Mouse (Mus musculus) cerebellum, adult 2 months (tissue): ENCODE results near the gene Gm10320. TPM values are rescaled to one million over a fixed set of nuclear protein-coding genes. Genes with fewer than 3 reads are reported as not detected.

Source experiments
- DNase-seq, 2 experiments: peaks; one replicate each; pipeline ENCODE4 v3.0.0; 2021
- H3K27ac ChIP-seq: fragments of 200-500 bp; 2 replicates; pipeline ENCODE4 v1.5.1; 2012; ENCODE audit warnings: low read length, control low read depth, inconsistent platforms; ENCODE audit not compliant: insufficient read depth
- H3K27me3 ChIP-seq: fragments of 200-500 bp; 2 replicates; pipeline ENCODE4 v1.6.1; 2012; ENCODE audit warnings: inconsistent platforms, mild to moderate bottlenecking, low read length, moderate library complexity; ENCODE audit not compliant: control insufficient read depth, insufficient read depth
- H3K4me1 ChIP-seq: fragments of 200-500 bp; 2 replicates; pipeline ENCODE4 v1.6.1; 2011; ENCODE audit warnings: low read length; ENCODE audit not compliant: control insufficient read depth, insufficient read depth
- H3K4me3 ChIP-seq: fragments of 200-500 bp; replicated peaks from 2 replicates; pipeline ENCODE3; 2011; ENCODE audit warnings: mild to moderate bottlenecking, low read depth, low read length, control low read depth; ENCODE audit not compliant: insufficient read depth
- CTCF ChIP-seq: fragments of 200-500 bp; IDR thresholded peaks from 2 replicates; pipeline ENCODE4 v1.5.1; 2011; ENCODE audit warnings: low read depth, mild to moderate bottlenecking, control low read depth, low read length, moderate library complexity, borderline replicate concordance; ENCODE audit not compliant: insufficient read depth
- POLR2A ChIP-seq: fragments of 200-500 bp; IDR thresholded peaks from 2 replicates; pipeline ENCODE4 v1.6.1; 2011; ENCODE audit warnings: low read length, control low read depth, borderline replicate concordance; ENCODE audit not compliant: insufficient read depth
- WGBS: fragments of 180-500 bp; shearing (Covaris S2); methylation state at CpG from one replicate; pipeline ENCODE4 v1.1.7; 2018; 5-methylcytosine and 5-hydroxymethylcytosine counted together
- polyA plus RNA-seq: library from polyadenylated mRNA; depleted of rRNA; stranded (reverse); fragments of >200 nt; gene quantifications from 2 replicates; pipeline ENCODE4 v1.2.3, GENCODE M21; 2012

Gene Gm10320
- polyA plus RNA-seq, 1 experiment: 0.34 TPM

DNA sequence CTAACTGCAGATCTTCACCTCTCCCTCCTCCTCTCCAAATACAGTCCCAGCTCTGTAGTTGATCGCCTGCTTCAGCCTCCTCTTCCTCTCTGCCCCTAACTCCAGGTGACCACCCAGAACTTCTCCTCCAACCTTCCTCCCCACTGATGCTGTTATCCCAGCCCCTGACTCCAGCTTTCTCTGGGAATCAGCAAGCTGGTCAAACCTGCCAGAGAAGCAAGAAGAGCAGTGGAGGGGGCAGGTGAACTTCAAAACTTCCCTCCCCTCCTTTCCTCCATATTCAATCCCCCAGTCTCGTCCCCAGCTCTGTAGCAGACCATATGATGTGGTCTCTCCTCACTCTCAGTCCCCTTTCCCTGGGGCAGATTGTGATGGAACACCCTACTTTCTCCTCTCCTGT is 15.9 kb upstream of the Gm10320 start:
- Histone ChIP-seq H3K27me3 (peaks cover 5% of the 10 kb centered on the region; the same call in 1 of the 2 replicates), H3K4me1 (no peaks in the 10 kb centered on the region; the same call in 1 of the 2 replicates), H3K27ac (no peak overlapping the region), H3K4me3 (no peak overlapping the region)
- DNase-seq: no peak
- TF ChIP-seq CTCF (no peak), POLR2A (no peak)
- WGBS: 62% methylated on average over 2 of the region's 2 CpGs

GRCm38 (mm10) chr13:98506496-98506895 is 14.7 kb upstream of the Gm10320 start:
- 36% methylated on average over 4 of the region's 4 CpGs for WGBS
- TF ChIP-seq POLR2A (no peak), CTCF (no peak)
- DNase-seq: no peak
- Histone ChIP-seq H3K27me3 (peaks cover 8% of the 10 kb centered on the region; the same call in 1 of the 2 replicates), H3K4me1 (no peaks in the 10 kb centered on the region; the same call in 1 of the 2 replicates), H3K27ac (no peak overlapping the region), H3K4me3 (no peak overlapping the region)

DNA sequence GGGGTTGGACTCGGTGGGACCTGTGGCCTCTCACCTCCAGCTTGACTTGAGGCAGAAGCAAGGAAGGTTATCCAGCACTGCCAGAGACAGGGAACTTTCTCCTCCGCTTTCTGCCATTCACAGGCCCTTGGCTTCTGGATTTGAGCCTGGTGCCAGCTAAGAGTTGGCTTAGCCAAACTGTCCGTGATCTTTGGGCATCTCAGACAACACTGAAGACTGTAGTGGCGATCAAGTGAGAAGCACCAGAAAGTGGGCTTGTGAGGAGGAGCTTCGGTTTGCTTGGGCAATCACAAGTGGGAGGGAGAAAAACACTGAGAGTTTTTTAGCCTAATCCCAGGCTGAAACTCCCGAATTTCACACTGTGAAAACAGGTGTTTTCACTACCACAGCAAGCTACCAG is 14.2 kb upstream of the Gm10320 start:
- TF ChIP-seq POLR2A (no peak), CTCF (no peak)
- H3K27ac ChIP-seq: no peak overlapping the region
- peaks cover 9% of the 10 kb centered on the region; the same call in 1 of the 2 replicates for H3K27me3 ChIP-seq
- H3K4me1 ChIP-seq: no peaks in the 10 kb centered on the region; the same call in 1 of the 2 replicates
- no peak overlapping the region for H3K4me3 ChIP-seq
- 13% methylated on average over 6 of the region's 6 CpGs for WGBS
- no peak for DNase-seq

GRCm38 (mm10) chr13:98505489-98505857 is 13.7 kb upstream of the Gm10320 start:
- Histone ChIP-seq H3K27ac (no peak overlapping the region), H3K4me3 (no peak overlapping the region), H3K27me3 (peaks cover 9% of the 10 kb centered on the region; the same call in 1 of the 2 replicates), H3K4me1 (no peaks in the 10 kb centered on the region; the same call in 1 of the 2 replicates)
- 8% methylated on average over 11 of the region's 11 CpGs for WGBS
- TF ChIP-seq POLR2A (no peak), CTCF (no peak)
- DNase-seq: no peak

GRCm38 (mm10) chr13:98504661-98505488 is 13.1 kb upstream of the Gm10320 start:
- no peak for TF ChIP-seq CTCF
- no peak for TF ChIP-seq POLR2A
- peaks cover 9% of the 10 kb centered on the region; the same call in 1 of the 2 replicates for H3K27me3 ChIP-seq
- no peak overlapping the region for H3K4me3 ChIP-seq
- H3K27ac ChIP-seq: no peak overlapping the region
- 1% methylated on average over 49 of the region's 51 CpGs for WGBS
- DNase-seq: peak in 1 of 2 experiments; percentile 17
- no peaks in the 10 kb centered on the region; the same call in 1 of the 2 replicates for H3K4me1 ChIP-seq

GRCm38 (mm10) chr13:98504181-98504660 is 12.4 kb upstream of the Gm10320 start:
- Histone ChIP-seq H3K4me3 (no peak overlapping the region), H3K27me3 (peaks cover 9% of the 10 kb centered on the region; the same call in 1 of the 2 replicates), H3K4me1 (no peaks in the 10 kb centered on the region; the same call in 1 of the 2 replicates), H3K27ac (no peak overlapping the region)
- no peak for DNase-seq
- no peak for TF ChIP-seq CTCF
- TF ChIP-seq POLR2A: no peak
- WGBS: 3% methylated on average over 27 of the region's 27 CpGs

DNA sequence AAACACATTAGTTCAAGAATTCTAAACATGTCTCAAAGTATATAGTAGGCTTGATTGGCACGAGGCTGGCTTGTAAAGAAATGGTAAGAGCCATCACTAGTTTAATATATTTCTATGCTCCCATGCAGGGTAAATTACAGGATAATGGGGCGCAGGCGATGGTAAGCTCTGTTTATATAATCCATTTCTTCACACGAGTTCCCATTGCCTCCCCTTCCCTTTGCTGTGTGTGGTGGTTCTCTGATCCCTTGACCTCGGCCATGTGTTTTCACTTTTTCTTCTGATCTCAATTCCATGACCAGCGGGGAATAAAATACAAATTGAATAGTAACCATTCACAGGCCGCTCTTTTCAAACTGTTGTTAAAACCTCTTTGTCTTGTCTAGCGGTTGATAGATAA is 11.8 kb upstream of the Gm10320 start:
- Histone ChIP-seq H3K27ac (no peak overlapping the region), H3K4me3 (no peak overlapping the region), H3K4me1 (no peaks in the 10 kb centered on the region; the same call in 1 of the 2 replicates), H3K27me3 (peaks cover 9% of the 10 kb centered on the region; the same call in 1 of the 2 replicates)
- no peak for DNase-seq
- no peak for TF ChIP-seq CTCF
- TF ChIP-seq POLR2A: no peak
- 8% methylated on average over 8 of the region's 8 CpGs for WGBS

DNA sequence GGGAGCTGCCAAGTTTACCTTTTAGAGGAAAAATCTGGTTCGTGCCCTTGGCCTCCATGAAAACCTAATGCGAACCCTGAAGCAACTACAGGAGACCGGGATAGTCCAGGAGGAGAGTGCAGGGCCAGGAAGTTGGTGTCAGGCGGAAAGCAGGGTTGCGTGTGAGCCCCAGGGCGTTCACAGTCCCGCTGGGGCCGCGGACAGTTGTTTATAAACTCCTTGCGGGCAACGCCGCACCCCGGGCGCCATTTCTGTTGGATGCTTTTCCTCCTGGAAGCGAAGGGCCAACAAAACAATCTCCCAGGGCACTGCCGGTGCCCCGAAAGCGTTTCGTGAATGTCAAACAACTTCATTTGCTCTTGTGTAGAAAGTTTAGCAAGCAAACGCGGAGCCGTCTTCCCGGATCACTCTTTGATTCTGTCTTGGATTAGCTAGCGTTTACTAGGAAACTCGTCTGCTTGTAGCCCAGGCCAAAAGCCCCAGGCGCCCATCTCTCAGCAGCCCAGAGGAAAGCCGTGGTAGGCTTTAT is 11.1 kb upstream of the Gm10320 start:
- Histone ChIP-seq H3K4me3 (no peak overlapping the region), H3K27ac (no peak overlapping the region), H3K4me1 (no peaks in the 10 kb centered on the region; the same call in 1 of the 2 replicates), H3K27me3 (peaks cover 9% of the 10 kb centered on the region; the same call in 1 of the 2 replicates)
- 2% methylated on average over 27 of the region's 27 CpGs for WGBS
- TF ChIP-seq CTCF (no peak), POLR2A (no peak)
- DNase-seq: no peak
